Mouse (Mus musculus): ENCODE results near the gene Clta.

DNA sequence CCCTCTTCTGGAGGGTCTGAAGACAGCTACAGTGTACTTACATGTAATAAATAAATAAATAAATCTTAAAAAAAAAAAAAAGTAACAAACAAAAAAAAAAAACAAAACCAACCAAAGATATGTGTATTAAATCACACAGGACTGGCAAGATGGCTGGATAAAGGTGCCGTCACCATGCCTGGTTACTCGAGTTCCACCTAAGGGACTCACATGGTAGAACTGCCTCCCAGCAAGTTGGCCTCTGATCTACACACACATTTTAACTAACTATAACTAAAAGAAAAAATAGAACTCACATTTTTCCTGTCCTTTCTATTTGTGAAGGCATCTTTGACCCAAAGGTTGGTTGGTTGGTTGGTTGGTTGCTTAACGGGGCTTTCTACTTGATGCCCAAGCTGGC lies 7.5 kb downstream of the Clta start:
- TF ChIP-seq MAX (IDR thresholded peaks at IDR 0.05; ENCODE audit: low read depth) = no peak
- no peak for TF ChIP-seq MYOD1 (IDR thresholded peaks at IDR 0.05; ENCODE audit: control insufficient read depth in 1 of 3, insufficient read length in 2 of 3, low read depth in 2 of 3)
- TF ChIP-seq POLR2AphosphoS2 (IDR thresholded peaks at IDR 0.05; ENCODE audit: insufficient read length, low read depth) = no peak
- no peak for TF ChIP-seq E2F4 (IDR thresholded peaks at IDR 0.05; ENCODE audit: insufficient read depth)
- TF ChIP-seq POLR2A (IDR thresholded peaks at IDR 0.05; ENCODE audit: insufficient read length, low read depth) = no peak
